Mouse (Mus musculus) gastrocnemius, postnatal 14 days (tissue): ENCODE data around the gene AC124502.3. TPM values are rescaled to one million over a fixed set of nuclear protein-coding genes. Genes with fewer than 3 reads are reported as not detected.

Experiments used
- DNase-seq: peaks from one replicate; pipeline ENCODE4 v3.0.0; 2021; ENCODE audit warnings: mixed read lengths
- intact Hi-C: fragments of 180-260 bp; cut with DNase I; formaldehyde crosslinking; loops from one replicate; pipeline ENCODE4 v1.15.1; 2025; ENCODE audit warnings: low total_unique reads
- total RNA-seq, 2 experiments: library from RNA; stranded (reverse); gene quantifications; 2 replicates each; pipeline ENCODE4 v1.2.3; 2021

The AC124502.3 gene
- total RNA-seq, 2 experiments from 2014 or later, result 0.43 to 0.89 TPM

- DNase-seq, result peak; percentile 63
- intact Hi-C loops, result no loop called here
Measured at GRCm38 (mm10) chr19:5098363-5099143, 59.9 kb downstream of the AC124502.3 start, which contains the start of gene Cnih2. Cnih2 (minus strand) TSS chr19:5098521.

Other genes starting within 250 kb of the AC124502.3 start
- gene Rbm4, start 245.0 kb upstream of the AC124502.3 start, total RNA-seq, result 10 to 100 TPM; 32.3 to 36.9 TPM
- 10 to 100 TPM in 1 of 2 experiments, 1 to 10 TPM in 1; 9.0 to 11.9 TPM for gene Gm21992, start 227.3 kb upstream of the AC124502.3 start, total RNA-seq
- gene Rbm14, start 227.3 kb upstream of the AC124502.3 start, total RNA-seq, result 10 to 100 TPM; 13.6 to 13.9 TPM
- gene Ccs, start 199.6 kb upstream of the AC124502.3 start, total RNA-seq, result 10 to 100 TPM; 31.4 to 34.1 TPM
- not detected for gene Ccdc87, start 199.5 kb upstream of the AC124502.3 start, total RNA-seq
- 10 to 100 TPM; 29.5 to 38.2 TPM for gene Ctsf, start 183.8 kb upstream of the AC124502.3 start, total RNA-seq
- gene Actn3, start 161.0 kb upstream of the AC124502.3 start, total RNA-seq, result 1,000 to 10,000 TPM; 5,946 to 6,289 TPM
- gene Zdhhc24, start 160.2 kb upstream of the AC124502.3 start, total RNA-seq, result 1 to 10 TPM; 3.3 to 3.7 TPM
- 1 to 10 TPM; 3.0 to 3.1 TPM for gene Bbs1, start 132.3 kb upstream of the AC124502.3 start, total RNA-seq
- gene Dpp3, start 110.6 kb upstream of the AC124502.3 start, total RNA-seq, result 10 to 100 TPM; 25.8 to 28.4 TPM
- under 1 TPM; 0.60 to 0.96 TPM for gene Peli3, start 95.8 kb upstream of the AC124502.3 start, total RNA-seq
- gene Mrpl11, start 76.7 kb upstream of the AC124502.3 start, total RNA-seq, result 10 to 100 TPM; 51.5 to 52.3 TPM
- gene Npas4, start 48.6 kb upstream of the AC124502.3 start, total RNA-seq, result not detected
- 1 to 10 TPM; 4.9 to 6.5 TPM for gene Slc29a2, start 15.0 kb upstream of the AC124502.3 start, total RNA-seq
- gene B4gat1, start 65 bp upstream of the AC124502.3 start, total RNA-seq, result 10 to 100 TPM; 20.4 to 23.7 TPM
- 10 to 100 TPM; 11.1 to 11.3 TPM for gene Brms1, start 2.5 kb downstream of the AC124502.3 start, total RNA-seq
- 1 to 10 TPM in 1 of 2 experiments, under 1 TPM in 1; 0.55 to 1.1 TPM for gene Rin1, start 11.6 kb downstream of the AC124502.3 start, total RNA-seq
- gene Cd248, start 29.2 kb downstream of the AC124502.3 start, total RNA-seq, result 10 to 100 TPM; 23.8 to 43.2 TPM
- under 1 TPM; 0.16 to 0.69 TPM for gene Tmem151a, start 46.6 kb downstream of the AC124502.3 start, total RNA-seq
- gene Yif1a, start 49.6 kb downstream of the AC124502.3 start, total RNA-seq, result 10 to 100 TPM; 43.8 to 47.3 TPM
- gene Cnih2, start 59.6 kb downstream of the AC124502.3 start, total RNA-seq, result under 1 TPM; 0.14 to 0.40 TPM
- 100 to 1,000 TPM; 113 to 119 TPM for gene Rab1b, start 68.2 kb downstream of the AC124502.3 start, total RNA-seq
- 10 to 100 TPM; 32.1 to 34.3 TPM for gene Klc2, start 79.7 kb downstream of the AC124502.3 start, total RNA-seq
- 1 to 10 TPM; 6.7 to 7.7 TPM for gene Pacs1, start 234.2 kb downstream of the AC124502.3 start, total RNA-seq